Mouse (Mus musculus) cerebellum, adult 2 months (tissue): Measurements from ENCODE around the gene Ino80e.

ENCODE experiments used
- CTCF ChIP-seq: fragments of 200-500 bp; IDR thresholded peaks from 2 replicates; pipeline ENCODE4 v1.5.1; 2011; ENCODE audit warnings: low read depth, mild to moderate bottlenecking, control low read depth, low read length, moderate library complexity, borderline replicate concordance; ENCODE audit not compliant: insufficient read depth
- POLR2A ChIP-seq: fragments of 200-500 bp; IDR thresholded peaks from 2 replicates; pipeline ENCODE4 v1.6.1; 2011; ENCODE audit warnings: low read length, control low read depth, borderline replicate concordance; ENCODE audit not compliant: insufficient read depth

DNA sequence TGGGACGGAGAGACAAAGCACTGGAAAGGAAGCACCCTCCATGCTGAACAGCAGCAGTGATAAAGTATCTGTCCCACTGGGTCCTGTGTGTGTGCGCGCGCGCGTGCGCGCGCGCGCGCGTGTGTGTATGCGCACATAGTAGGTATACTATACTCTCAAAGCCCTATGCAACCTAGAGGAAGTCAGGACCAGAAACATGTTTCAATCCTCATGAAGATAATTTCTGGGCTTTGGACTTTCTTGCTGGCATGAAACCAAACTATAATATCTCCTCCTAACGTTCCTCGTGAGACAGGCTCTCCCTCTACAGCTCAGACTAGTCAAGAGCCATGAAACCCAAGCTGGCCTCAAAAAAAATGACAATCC is 61.1 kb downstream of the Ino80e start:
- no peak for TF ChIP-seq CTCF
- no peak for TF ChIP-seq POLR2A
